Mouse (Mus musculus) MEL (cell line): ENCODE results near the gene Ikzf3. TPM values are rescaled to one million over a fixed set of nuclear protein-coding genes. Genes with fewer than 3 reads are reported as not detected.

Experiments
- DNase-seq: peaks from one replicate; pipeline ENCODE4 v3.0.0; 2011; ENCODE audit warnings: low read depth, low spot score
- H3K27ac ChIP-seq: 2 replicates; pipeline ENCODE4 v1.5.1; 2012; ENCODE audit warnings: low read depth, mild to moderate bottlenecking, control low read depth, low read length, moderate library complexity; ENCODE audit not compliant: control insufficient read depth
- H3K27me3 ChIP-seq, 2 experiments: fragments of 150-350 bp in 1 of 2; sonication (generic) in 1 of 2; 2 replicates each; pipeline ENCODE4 v1.6.1; 2012; ENCODE audit warnings: low read length in 2 of 2, mild to moderate bottlenecking in 2 of 2, improper control_type of control experiment in 1 of 2, moderate library complexity in 1 of 2; ENCODE audit not compliant: insufficient read depth in 2 of 2, control insufficient read depth in 1 of 2
- H3K36me3 ChIP-seq, 2 experiments: 2 replicates each; pipeline ENCODE4 v1.6.1; 2012 to 2014; ENCODE audit warnings: low read length in 2 of 2, improper control_type of control experiment in 1 of 2, inconsistent platforms in 1 of 2, mild to moderate bottlenecking in 1 of 2; ENCODE audit not compliant: insufficient read depth in 2 of 2, control insufficient read depth in 1 of 2
- H3K4me1 ChIP-seq, 2 experiments: fragments of 150-350 bp in 1 of 2; sonication (generic) in 1 of 2; 2 replicates each; pipeline ENCODE4 v1.6.1; 2012; ENCODE audit warnings: low read length in 2 of 2, improper control_type of control experiment in 1 of 2, mild to moderate bottlenecking in 1 of 2; ENCODE audit not compliant: insufficient read depth in 2 of 2, control insufficient read depth in 1 of 2
- H3K4me3 ChIP-seq, 2 experiments: fragments of 150-350 bp in 1 of 2; sonication (generic) in 1 of 2; 2 replicates each; pipeline ENCODE4 v1.5.1; 2012; ENCODE audit warnings: low read depth in 2 of 2, low read length in 2 of 2, mild to moderate bottlenecking in 2 of 2, moderate library complexity in 2 of 2, control low read depth in 1 of 2, improper control_type of control experiment in 1 of 2; ENCODE audit not compliant: control insufficient read depth in 1 of 2, insufficient read depth in 1 of 2
- H3K79me2 ChIP-seq: 2 replicates; pipeline ENCODE4 v1.6.1; 2012; ENCODE audit warnings: mild to moderate bottlenecking, low read length, moderate library complexity; ENCODE audit not compliant: control insufficient read depth, poor library complexity, insufficient read depth
- H3K9ac ChIP-seq: 2 replicates; pipeline ENCODE4 v1.6.1; 2012; ENCODE audit warnings: low read depth, mild to moderate bottlenecking, control low read depth, low read length, moderate library complexity; ENCODE audit not compliant: control insufficient read depth, poor library complexity, severe bottlenecking
- H3K9me3 ChIP-seq: fragments of 150-350 bp; sonication (generic); replicated peaks from 2 replicates; pipeline ENCODE4 v1.6.1; 2012; ENCODE audit warnings: mild to moderate bottlenecking, low read length, improper control_type of control experiment, moderate library complexity; ENCODE audit not compliant: insufficient read depth
- BHLHE40 ChIP-seq: IDR thresholded peaks from 2 replicates; pipeline ENCODE4 v1.6.1; 2012; ENCODE audit warnings: low read depth, mild to moderate bottlenecking, inconsistent platforms, low read length, improper control_type of control experiment, borderline replicate concordance
- CHD1 ChIP-seq: IDR thresholded peaks from 2 replicates; pipeline ENCODE4 v1.6.1; 2012; ENCODE audit warnings: low read depth, mild to moderate bottlenecking, inconsistent platforms, low read length, improper control_type of control experiment
- CTCF ChIP-seq, 3 experiments: IDR thresholded peaks in 2 of 3; conservative IDR thresholded peaks in 1 of 3; 2 replicates each; pipeline ENCODE4 v1.5.1; 2011 to 2012; ENCODE audit warnings: low read length in 3 of 3, low read depth in 2 of 3, mild to moderate bottlenecking in 2 of 3, improper control_type of control experiment in 1 of 3, inconsistent platforms in 1 of 3, mixed read lengths in 1 of 3, moderate library complexity in 1 of 3; ENCODE audit not compliant: control insufficient read depth in 1 of 3, insufficient read depth in 1 of 3, poor library complexity in 1 of 3, severe bottlenecking in 1 of 3
- E2F4 ChIP-seq: IDR thresholded peaks from 2 replicates; pipeline ENCODE4 v1.6.1; 2011; ENCODE audit warnings: low read depth, low read length, improper control_type of control experiment, borderline replicate concordance
- ELF1 ChIP-seq: IDR thresholded peaks from 2 replicates; pipeline ENCODE4 v1.6.1; 2014; ENCODE audit warnings: low read depth, mild to moderate bottlenecking, inconsistent platforms, low read length, improper control_type of control experiment, moderate library complexity
- EP300 ChIP-seq, 2 experiments: IDR thresholded peaks; 2 replicates each; pipeline ENCODE4 v1.6.1; 2011; ENCODE audit warnings: improper control_type of control experiment in 2 of 2, low read length in 2 of 2, low read depth in 1 of 2, mild to moderate bottlenecking in 1 of 2
- GABPA ChIP-seq: IDR thresholded peaks from 2 replicates; pipeline ENCODE4 v1.6.1; 2012; ENCODE audit warnings: low read depth, mild to moderate bottlenecking, inconsistent platforms, low read length, improper control_type of control experiment, moderate library complexity
- GATA1 ChIP-seq: IDR thresholded peaks from 2 replicates; pipeline ENCODE4 v1.6.1; 2011; ENCODE audit warnings: low read depth, low read length, improper control_type of control experiment
- KAT2A ChIP-seq: conservative IDR thresholded peaks from 2 replicates; pipeline ENCODE4 v1.6.1; 2012; ENCODE audit warnings: low read depth, low read length, improper control_type of control experiment, inconsistent platforms
- MAZ ChIP-seq: IDR thresholded peaks from 2 replicates; pipeline ENCODE4 v1.6.1; 2012; ENCODE audit warnings: low read depth, mild to moderate bottlenecking, inconsistent platforms, low read length, improper control_type of control experiment
- MYC ChIP-seq: IDR thresholded peaks from 2 replicates; pipeline ENCODE4 v1.6.1; 2011; ENCODE audit warnings: low read depth, mild to moderate bottlenecking, low read length, improper control_type of control experiment, moderate library complexity
- NRF1 ChIP-seq: IDR thresholded peaks from 2 replicates; pipeline ENCODE4 v1.6.1; 2014; ENCODE audit warnings: low read depth, mild to moderate bottlenecking, inconsistent platforms, low read length, improper control_type of control experiment, moderate library complexity; ENCODE audit not compliant: poor library complexity, insufficient read depth, severe bottlenecking
- POLR2AphosphoS5 ChIP-seq: IDR thresholded peaks from 2 replicates; pipeline ENCODE4 v1.6.1; 2012; ENCODE audit warnings: low read depth, borderline replicate concordance, mild to moderate bottlenecking, inconsistent platforms, low read length, moderate library complexity, mixed read lengths
- RCOR1 ChIP-seq: IDR thresholded peaks from 2 replicates; pipeline ENCODE4 v1.6.1; 2012; ENCODE audit warnings: low read depth, mild to moderate bottlenecking, inconsistent platforms, low read length, improper control_type of control experiment
- TAL1 ChIP-seq: IDR thresholded peaks from 2 replicates; pipeline ENCODE4 v1.6.1; 2012; ENCODE audit warnings: mild to moderate bottlenecking, inconsistent platforms, low read length, moderate library complexity, mixed read lengths
- TBP ChIP-seq: IDR thresholded peaks from 2 replicates; pipeline ENCODE4 v1.8.0; 2011; ENCODE audit warnings: low read depth, low read length, improper control_type of control experiment
- UBTF ChIP-seq: IDR thresholded peaks from 2 replicates; pipeline ENCODE4 v1.6.1; 2012; ENCODE audit warnings: low read depth, mild to moderate bottlenecking, inconsistent platforms, low read length, improper control_type of control experiment, moderate library complexity, borderline replicate concordance; ENCODE audit not compliant: insufficient read depth
- USF1 ChIP-seq: IDR thresholded peaks from 2 replicates; pipeline ENCODE4 v1.6.1; 2014; ENCODE audit warnings: low read depth, mild to moderate bottlenecking, inconsistent platforms, low read length, improper control_type of control experiment, moderate library complexity
- ZKSCAN1 ChIP-seq: IDR thresholded peaks from 2 replicates; pipeline ENCODE4 v1.6.1; 2012; ENCODE audit warnings: low read depth, mild to moderate bottlenecking, inconsistent platforms, low read length, improper control_type of control experiment, moderate library complexity
- ZMIZ1 ChIP-seq: IDR thresholded peaks from 2 replicates; pipeline ENCODE4 v1.6.1; 2012; ENCODE audit warnings: low read depth, mild to moderate bottlenecking, inconsistent platforms, low read length, improper control_type of control experiment, moderate library complexity
- ZNF384 ChIP-seq: IDR thresholded peaks from 2 replicates; pipeline ENCODE4 v1.6.1; 2012; ENCODE audit warnings: low read depth, mild to moderate bottlenecking, inconsistent platforms, low read length, improper control_type of control experiment
- polyA plus RNA-seq, 2 experiments: library from polyadenylated mRNA; stranded (reverse) in 1 of 2; unstranded in 1 of 2; fragments of >175 nt in 1 of 2; fragments of >200 nt in 1 of 2; gene quantifications; 2 replicates each; pipeline versions ENCODE4 v1.2.1 to v1.2.4; 2012; ENCODE audit warnings: low replicate concordance in 2 of 2, low read depth in 1 of 2; ENCODE audit not compliant: insufficient read length in 2 of 2, insufficient read depth in 1 of 2, missing spikeins in 1 of 2
- total RNA-seq: library from RNA; depleted of rRNA; stranded (reverse); fragments of 300-350 nt; gene quantifications from 2 replicates; pipeline ENCODE4 v1.2.3, GENCODE M21; 2012

Gene Ikzf3
- total and polyA plus RNA-seq, 3 experiments: 0.12 TPM; not detected in 2

- no peak overlapping the region for H3K27ac ChIP-seq
- H3K4me3 ChIP-seq: no peak overlapping the region
- no peak for DNase-seq
- peaks cover 41 to 57% of the 10 kb centered on the region in 2 experiments for H3K27me3 ChIP-seq
- H3K79me2 ChIP-seq: no peaks in the 10 kb centered on the region
- no peak overlapping the region for H3K9ac ChIP-seq
- no peaks in the 10 kb centered on the region for H3K36me3 ChIP-seq
- TF ChIP-seq ZMIZ1 (no peak), E2F4 (no peak), TBP (no peak), ZNF384 (no peak), GATA1 (no peak), ZKSCAN1 (no peak), RCOR1 (no peak), KAT2A (no peak), UBTF (no peak), BHLHE40 (no peak), NRF1 (no peak), POLR2AphosphoS5 (no peak), MYC (no peak), USF1 (no peak), GABPA (no peak), CTCF (IDR thresholded peaks at IDR 0.05 in 2 of 3, conservative IDR thresholded peaks at IDR 0.05 in 1 of 3; ENCODE audit: control insufficient read depth in 1 of 3, insufficient read depth in 1 of 3, low read depth in 2 of 3, low read length in 3 of 3, poor library complexity in 1 of 3, severe bottlenecking in 1 of 3) (no peak), EP300 (IDR thresholded peaks at IDR 0.05; ENCODE audit: low read depth in 1 of 2, low read length in 2 of 2) (no peak), CHD1 (no peak), TAL1 (no peak), MAZ (no peak)
- TF ChIP-seq, all 39 proteins: peak for 0
- H3K9me3 ChIP-seq: no peaks in the 10 kb centered on the region
- no peaks in the 10 kb centered on the region for H3K4me1 ChIP-seq
These were observed 25.4 kb downstream of the Ikzf3 start for GRCm38 (mm10) chr11:98520468-98520867.

DNA sequence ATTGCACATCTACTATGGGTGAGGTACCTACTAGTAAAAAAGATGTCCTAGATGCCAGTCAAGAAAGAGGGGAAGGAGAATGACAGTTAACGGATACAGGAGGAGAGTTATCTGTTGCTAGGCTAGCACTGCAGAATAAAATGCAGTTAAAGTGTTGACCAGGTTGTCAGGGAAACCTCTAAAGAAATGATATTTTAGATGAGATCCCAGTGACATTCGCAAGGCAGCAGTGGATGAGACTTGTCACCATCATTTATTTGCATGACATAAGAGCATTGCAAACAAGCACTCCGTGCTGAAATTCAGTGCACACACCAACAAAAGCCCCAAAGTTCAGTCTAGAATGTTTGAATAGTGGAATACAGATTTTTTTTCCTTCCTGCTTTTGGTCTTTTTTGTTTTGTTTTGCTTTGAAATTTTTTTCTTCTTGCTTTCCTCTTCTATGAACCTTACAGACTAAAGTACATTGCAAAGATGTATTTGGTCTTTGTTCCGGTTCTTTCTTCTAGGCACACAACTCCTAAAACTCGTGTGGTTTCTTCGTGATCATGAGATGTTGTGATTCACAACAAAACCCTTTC is 32.4 kb downstream of the Ikzf3 start:
- TF ChIP-seq ELF1: no peak
- TF ChIP-seq TAL1: no peak
- Histone ChIP-seq H3K9ac (no peak overlapping the region), H3K4me1 (no peaks in the 10 kb centered on the region), H3K36me3 (no peaks in the 10 kb centered on the region), H3K27ac (no peak overlapping the region), H3K4me3 (no peak overlapping the region), H3K27me3 (peaks cover 9 to 19% of the 10 kb centered on the region in 2 experiments), H3K79me2 (no peaks in the 10 kb centered on the region), H3K9me3 (no peaks in the 10 kb centered on the region)
- no peak for DNase-seq
